Mouse (Mus musculus) ovary, postnatal 36 days (tissue): ENCODE data around the gene Slain1.
"Not testable (repeated sequence)": the region's sequence is repeated elsewhere in the genome, so short reads cannot be mapped to it uniquely, and the experiment has no call there.

Experiments used
- DNase-seq: peaks from one replicate; pipeline ENCODE4 v3.0.0; 2022; ENCODE audit warnings: low spot score, mixed read lengths

Gene Slain1

DNA sequence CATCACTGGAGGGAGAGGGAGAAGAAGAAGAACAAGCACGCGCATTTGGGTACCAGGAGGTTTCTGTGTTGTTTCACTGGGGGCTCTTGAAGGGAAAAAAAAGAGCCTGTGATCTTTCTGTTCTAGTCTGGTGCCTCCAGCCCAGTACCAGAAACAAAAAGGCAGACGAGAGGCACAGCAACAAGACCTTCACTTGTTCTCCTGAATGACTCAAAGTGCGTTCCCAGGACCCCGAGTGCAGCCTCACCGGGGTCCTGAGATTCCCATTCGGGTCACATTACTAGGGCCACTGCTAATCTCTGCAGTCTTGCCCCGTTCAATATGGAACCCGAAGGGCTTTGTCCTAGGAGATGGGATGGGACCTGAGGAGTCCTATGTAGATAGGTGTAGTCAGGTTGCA lies 73.3 kb downstream of the Slain1 start:
- no peak for DNase-seq

GRCm38 (mm10) chr14:103723841-103724240 lies 73.8 kb downstream of the Slain1 start:
- no peak for DNase-seq

- no peak for DNase-seq
Measured at GRCm38 (mm10) chr14:103728506-103728905, 78.5 kb downstream of the Slain1 start.

GRCm38 (mm10) chr14:103728951-103729725 lies 79.1 kb downstream of the Slain1 start:
- DNase-seq, result no peak

DNA sequence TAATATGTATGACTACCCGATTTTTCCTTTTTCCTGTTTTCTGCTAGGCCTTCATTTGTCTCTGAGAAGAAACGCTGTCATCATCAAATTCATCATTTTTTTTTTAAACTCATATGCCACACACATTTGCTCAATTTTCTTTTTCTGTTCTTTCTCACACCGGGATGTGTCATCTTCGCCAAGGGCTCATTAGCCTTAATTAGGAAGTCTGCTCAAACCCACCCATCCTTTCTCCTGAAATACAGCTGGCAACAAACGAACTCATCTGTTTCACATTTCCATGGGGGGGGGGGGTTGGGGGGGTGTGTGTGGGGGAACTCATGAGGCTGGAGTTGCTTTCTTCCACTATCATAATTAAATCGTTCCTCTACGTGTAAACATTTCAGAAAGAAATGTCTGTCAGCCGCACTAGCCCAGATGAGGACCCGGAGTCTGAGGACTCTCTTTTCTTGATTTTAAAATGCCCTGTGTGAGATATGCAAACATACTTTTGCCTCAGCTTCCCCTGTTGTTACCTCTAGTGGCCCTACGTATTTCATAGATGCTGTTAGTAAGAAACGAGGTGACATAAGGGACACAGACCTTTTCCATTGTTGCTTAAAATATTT lies 79.8 kb downstream of the Slain1 start:
- no peak for DNase-seq

- DNase-seq, result no peak
Measured at GRCm38 (mm10) chr14:103732626-103733025, 82.6 kb downstream of the Slain1 start.

- DNase-seq, result no peak
Measured at GRCm38 (mm10) chr14:103741216-103741615, 91.2 kb downstream of the Slain1 start.

DNA sequence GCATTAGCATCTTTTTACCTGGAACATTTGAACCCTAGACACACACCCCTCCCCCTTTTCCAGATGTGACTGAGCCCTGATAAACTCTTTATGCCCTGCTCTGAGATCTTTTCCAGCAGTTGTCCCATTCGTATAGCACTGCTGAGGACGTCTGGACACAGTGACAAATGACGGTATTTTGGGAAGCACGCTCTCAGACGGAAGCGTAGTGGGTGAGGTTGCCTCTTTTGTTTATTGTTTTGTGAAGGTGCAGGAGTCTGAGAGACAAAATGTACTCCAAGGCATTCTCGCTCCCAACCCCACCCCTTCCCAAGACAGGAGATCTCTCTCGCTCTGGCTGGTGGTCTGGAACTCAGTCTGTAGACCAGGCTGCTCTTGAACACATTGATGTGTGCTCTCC lies 92.1 kb downstream of the Slain1 start:
- no peak for DNase-seq

DNA sequence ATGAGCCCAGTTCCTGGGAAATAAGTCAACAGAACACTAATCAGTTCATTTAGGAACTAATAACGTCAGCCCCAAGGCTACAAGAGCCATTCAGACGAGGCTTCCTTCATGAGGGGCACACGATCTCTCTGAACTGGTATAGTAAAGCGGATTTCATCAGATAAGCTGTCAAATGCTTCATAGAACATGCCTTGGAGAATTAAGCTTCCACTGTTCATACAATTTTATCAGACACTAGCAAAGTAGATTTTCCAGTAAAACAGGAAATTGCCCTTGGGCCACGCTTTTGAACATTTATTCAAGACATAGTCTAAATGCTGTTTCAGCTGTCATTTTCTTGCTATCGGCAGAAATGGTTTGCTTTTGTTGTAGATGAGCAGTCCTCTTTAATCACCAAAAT lies 97.3 kb downstream of the Slain1 start:
- no peak for DNase-seq

- not testable (repeated sequence) for DNase-seq
Measured at GRCm38 (mm10) chr14:103750638-103751037, 100.6 kb downstream of the Slain1 start.

DNA sequence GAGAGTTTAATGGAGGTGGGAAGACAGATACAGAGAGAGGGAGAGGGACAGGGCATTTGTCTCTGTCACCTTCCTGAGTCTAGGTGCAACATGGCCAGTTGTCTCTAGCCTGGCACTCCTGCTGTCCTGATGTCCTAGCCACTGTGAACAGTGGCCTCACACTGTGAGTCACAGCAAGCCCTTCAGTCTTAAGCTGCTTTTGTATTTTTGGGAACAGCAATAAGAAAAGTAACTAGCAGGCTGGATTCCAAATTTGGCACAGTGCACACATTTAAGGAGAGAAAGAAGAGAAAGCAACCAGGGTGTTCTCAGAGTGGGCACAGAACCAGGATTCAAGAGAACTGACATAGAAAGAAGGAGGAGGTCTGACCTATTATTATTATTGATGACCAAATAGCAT lies 101.4 kb downstream of the Slain1 start:
- no peak for DNase-seq

- DNase-seq, result no peak
Measured at GRCm38 (mm10) chr14:103752773-103753172, 102.7 kb downstream of the Slain1 start.

DNA sequence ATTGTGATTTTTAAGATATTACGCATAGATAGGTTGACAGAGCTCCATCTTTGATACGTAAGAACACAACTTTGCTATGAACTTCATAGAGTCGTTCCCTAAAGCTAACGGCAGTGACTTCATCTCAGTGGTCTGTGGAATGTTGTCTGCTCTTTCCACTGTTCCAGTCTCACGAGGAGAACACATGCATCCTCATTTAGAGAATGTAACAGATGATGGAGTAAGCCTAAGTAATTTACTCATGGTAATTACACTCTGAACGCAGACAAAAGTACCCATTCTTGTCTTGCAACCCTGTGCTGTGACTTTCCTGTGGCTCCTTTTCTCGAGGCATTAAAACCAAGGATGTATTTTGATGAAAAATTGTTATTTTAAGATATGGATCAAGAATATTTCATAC lies 104.0 kb downstream of the Slain1 start:
- no peak for DNase-seq

DNA sequence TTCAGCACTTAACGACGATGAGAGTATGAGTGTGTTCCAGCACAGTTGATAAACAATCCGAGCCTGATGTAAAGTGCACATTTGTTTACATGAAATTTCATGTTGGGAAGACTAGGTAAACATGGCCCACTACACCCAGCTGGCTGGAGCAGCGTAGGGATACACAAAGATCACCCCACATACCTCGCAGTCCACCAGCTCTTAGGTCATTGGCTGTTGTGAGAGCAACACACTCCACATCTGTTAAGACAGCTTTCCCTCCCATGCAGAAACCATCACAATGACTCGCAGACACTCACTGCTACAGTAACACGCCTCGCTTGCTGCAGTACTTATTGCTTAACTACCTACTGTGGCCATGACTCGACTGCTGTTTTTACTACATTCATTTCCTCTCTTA lies 104.4 kb downstream of the Slain1 start:
- no peak for DNase-seq
